Mouse (Mus musculus) T-helper 1 cell (primary cell): ENCODE data around the gene Gm5108.

ENCODE experiments used
- in situ Hi-C: fragments of 300-600 bp; cut with MboI, MseI; formaldehyde crosslinking; loops from one replicate; pipeline ENCODE4 v1.15.1; 2025; ENCODE audit warnings: high pct_unique_total_duplicates

The Gm5108 gene

GRCm38 (mm10) chr5:67941369-67941768 lies at the start of gene Gm5108:
Gm5108 (plus strand) TSS chr5:67941669.
- in situ Hi-C loops: no loop called here

- in situ Hi-C loops: no loop called here
Measured at GRCm38 (mm10) chr5:67898921-67899320, 42.5 kb upstream of the Gm5108 start.

GRCm38 (mm10) chr5:67904555-67904954 lies 36.9 kb upstream of the Gm5108 start:
- in situ Hi-C loops: no loop called here

- in situ Hi-C loops: loop anchor here (10.0 kb wide), 1 partner anchor 1546 kb away; no protein-coding TSS in a partner anchor
Measured at GRCm38 (mm10) chr5:67930584-67930983, 10.9 kb upstream of the Gm5108 start.

GRCm38 (mm10) chr5:67931623-67932022 lies 9.8 kb upstream of the Gm5108 start:
- in situ Hi-C loops: loop anchor here (10.0 kb wide), 1 partner anchor 1547 kb away; no protein-coding TSS in a partner anchor

GRCm38 (mm10) chr5:67943199-67943598 lies 1.7 kb downstream of the Gm5108 start:
- in situ Hi-C loops: no loop called here

- in situ Hi-C loops: no loop called here
Measured at GRCm38 (mm10) chr5:67944074-67944785, 2.8 kb downstream of the Gm5108 start.

GRCm38 (mm10) chr5:67946321-67946720 lies 4.9 kb downstream of the Gm5108 start, which contains the start of gene Gm21905:
Gm21905 (minus strand) TSS chr5:67946421.
- in situ Hi-C loops: no loop called here

GRCm38 (mm10) chr5:67947006-67947405 lies 5.5 kb downstream of the Gm5108 start:
- in situ Hi-C loops: no loop called here

- in situ Hi-C loops: no loop called here
Measured at GRCm38 (mm10) chr5:67948074-67948473, 6.6 kb downstream of the Gm5108 start.

- in situ Hi-C loops: no loop called here
Measured at GRCm38 (mm10) chr5:67954097-67954496, 12.6 kb downstream of the Gm5108 start.

- in situ Hi-C loops: no loop called here
Measured at GRCm38 (mm10) chr5:67955486-67955885, 14.0 kb downstream of the Gm5108 start.

- in situ Hi-C loops: no loop called here
Measured at GRCm38 (mm10) chr5:67961708-67962629, 20.5 kb downstream of the Gm5108 start.

GRCm38 (mm10) chr5:67969536-67969935 lies 28.1 kb downstream of the Gm5108 start:
- in situ Hi-C loops: no loop called here

- in situ Hi-C loops: no loop called here
Measured at GRCm38 (mm10) chr5:67981946-67982526, 40.6 kb downstream of the Gm5108 start.

- in situ Hi-C loops: no loop called here
Measured at GRCm38 (mm10) chr5:67990426-67990825, 49.0 kb downstream of the Gm5108 start.

GRCm38 (mm10) chr5:68002611-68003010 lies 61.1 kb downstream of the Gm5108 start:
- in situ Hi-C loops: no loop called here

GRCm38 (mm10) chr5:68003904-68004303 lies 62.4 kb downstream of the Gm5108 start:
- in situ Hi-C loops: no loop called here

- in situ Hi-C loops: no loop called here
Measured at GRCm38 (mm10) chr5:68004419-68004818, 63.0 kb downstream of the Gm5108 start.

GRCm38 (mm10) chr5:68007074-68007473 lies 65.6 kb downstream of the Gm5108 start:
- in situ Hi-C loops: no loop called here

GRCm38 (mm10) chr5:68011569-68011968 lies 70.1 kb downstream of the Gm5108 start:
- in situ Hi-C loops: loop anchor here (5.0 kb wide), 1 partner anchor 259 kb away; no protein-coding TSS in a partner anchor

GRCm38 (mm10) chr5:68012618-68013017 lies 71.1 kb downstream of the Gm5108 start:
- in situ Hi-C loops: loop anchor here (5.0 kb wide), 1 partner anchor 260 kb away; no protein-coding TSS in a partner anchor
